In the genomic region with DNA sequence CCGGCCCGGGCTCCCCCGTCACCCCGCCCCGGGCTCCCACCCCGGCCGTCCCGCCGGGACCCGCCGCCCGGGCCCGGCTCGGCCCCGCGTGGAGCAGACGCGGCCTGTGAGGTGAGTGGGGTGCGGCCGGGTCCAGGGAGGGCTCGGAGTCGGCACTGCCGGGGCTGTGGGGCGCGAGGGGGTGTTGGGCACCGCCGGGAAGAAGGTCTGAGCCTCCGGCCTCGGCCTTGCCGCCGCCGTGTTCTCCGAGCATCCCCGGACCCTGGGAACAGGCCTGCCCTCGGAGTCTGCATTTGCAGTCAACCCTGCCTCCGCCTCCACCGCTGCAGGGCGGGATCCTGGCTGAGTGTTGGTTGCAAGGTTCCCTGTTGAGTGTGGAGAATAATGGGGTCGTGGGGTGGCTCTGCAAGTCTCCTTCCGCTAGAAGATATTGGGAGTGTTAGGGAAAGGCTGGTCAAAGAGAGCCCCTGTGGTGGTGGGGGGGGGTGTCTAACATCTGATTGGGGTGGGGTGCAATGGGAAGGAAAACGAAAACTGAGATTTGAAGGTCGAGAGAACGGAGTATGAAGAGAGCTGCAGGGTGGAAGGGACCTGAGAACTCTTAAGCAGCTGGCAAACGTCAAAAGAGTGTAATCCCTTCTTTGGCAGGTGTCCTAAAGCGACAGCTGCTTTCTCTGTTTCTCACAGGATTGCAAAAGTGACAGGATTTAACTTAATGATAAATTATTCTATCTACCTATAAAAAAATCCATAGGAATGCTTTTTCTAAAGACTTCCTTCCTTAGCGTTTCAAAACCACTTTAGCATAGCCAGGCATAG, we compare ENCODE assay signal across 8 mouse cellular contexts. TPM values are rescaled to one million over a fixed set of nuclear protein-coding genes. Genes with fewer than 3 reads are reported as not detected.
DNase-seq lines count a peak whose midpoint lies in the region; ATAC-seq and TF ChIP-seq lines count a peak whose summit lies in the region.

No protein-coding gene starts in this region.

- peak overlapping the region; percentile 95 for H3K9ac ChIP-seq in embryonic facial prominence, embryonic 11.5 days (replicated peaks; ENCODE audit: low read length)
- peak overlapping the region; percentile 80 for H3K9ac ChIP-seq in midbrain, embryonic 14.5 days (replicated peaks; ENCODE audit: low read length)

- H3K4me1 ChIP-seq in embryonic facial prominence, embryonic 11.5 days (ENCODE audit: control insufficient read depth, insufficient read depth, low read length) = no peaks in the 10 kb centered on the region; the same call in 1 of the 2 replicates
- peaks cover 12% of the 10 kb centered on the region for H3K4me1 ChIP-seq in midbrain, embryonic 14.5 days (ENCODE audit: control insufficient read depth, insufficient read depth, low read length)

- peaks cover 9% of the 10 kb centered on the region for H3K36me3 ChIP-seq in embryonic facial prominence, embryonic 11.5 days (replicated peaks; ENCODE audit: control insufficient read depth, insufficient read depth, low read depth, low read length)
- peaks cover 6% of the 10 kb centered on the region for H3K36me3 ChIP-seq in midbrain, embryonic 14.5 days (ENCODE audit: control insufficient read depth, insufficient read depth, low read length)

- no peak for TF ChIP-seq CTCF in gastrocnemius, adult 2 months (IDR thresholded peaks at IDR 0.05)

- no peaks in the 10 kb centered on the region for H3K27me3 ChIP-seq in embryonic facial prominence, embryonic 11.5 days (ENCODE audit: control insufficient read depth, insufficient read depth, low read length)
- no peaks in the 10 kb centered on the region for H3K27me3 ChIP-seq in midbrain, embryonic 14.5 days (ENCODE audit: control insufficient read depth, insufficient read depth, low read length)

- WGBS in embryonic facial prominence, embryonic 11.5 days = 2% methylated on average over 33 of the region's 46 CpGs
- WGBS in midbrain, embryonic 14.5 days = under 1% methylated on average over 46 of the region's 46 CpGs

- peak overlapping the region; percentile 79 for H3K4me2 ChIP-seq in embryonic facial prominence, embryonic 11.5 days (ENCODE audit: low read depth, low read length)
- peak overlapping the region; percentile 99 for H3K4me2 ChIP-seq in midbrain, embryonic 14.5 days (ENCODE audit: low read length)

- H3K4me3 ChIP-seq in gastrocnemius, adult 2 months = peak overlapping the region; percentile 95
- H3K4me3 ChIP-seq in embryonic facial prominence, embryonic 11.5 days (ENCODE audit: low read depth, low read length) = peak overlapping the region; percentile 95
- H3K4me3 ChIP-seq in midbrain, embryonic 14.5 days (replicated peaks; ENCODE audit: low read depth, low read length) = peak overlapping the region; percentile 74

- ATAC-seq in embryonic facial prominence, embryonic 11.5 days (replicated peaks; ENCODE audit: insufficient number of reproducible peaks, low FRiP score, low TSS enrichment, low read depth) = peak; percentile 60
- ATAC-seq in midbrain, embryonic 14.5 days (ENCODE audit: low FRiP score, low TSS enrichment) = peak; percentile 15

- peak overlapping the region; percentile 92 for H3K27ac ChIP-seq in gastrocnemius, adult 2 months
- H3K27ac ChIP-seq in embryonic facial prominence, embryonic 11.5 days (replicated peaks; ENCODE audit: low read depth, low read length) = peak overlapping the region; percentile 96
- H3K27ac ChIP-seq in midbrain, embryonic 14.5 days (replicated peaks; ENCODE audit: low read depth, low read length) = peak overlapping the region; percentile 89

- no peak for DNase-seq in gastrocnemius, adult 2 months
- no peak for DNase-seq in gastrocnemius, postnatal 36 days
- DNase-seq in A20 (ENCODE audit: low read depth, low spot score) = peak; percentile 63
- DNase-seq in embryonic facial prominence, embryonic 11.5 days (ENCODE audit: low spot score) = peak; percentile 58
- peak; percentile 47 for DNase-seq in induced T-regulatory cell, adult 2 months (ENCODE audit: low read depth)
- DNase-seq in midbrain, embryonic 14.5 days = no peak
- DNase-seq in left cerebral cortex, adult 8-10 months (ENCODE audit: low spot score in 2 of 2) = no peak
- DNase-seq in left cerebral cortex, postnatal 14 days (ENCODE audit: low spot score in 2 of 2) = no peak

- no peaks in the 10 kb centered on the region for H3K9me3 ChIP-seq in embryonic facial prominence, embryonic 11.5 days (replicated peaks; ENCODE audit: control insufficient read depth, low read length)
- no peaks in the 10 kb centered on the region for H3K9me3 ChIP-seq in midbrain, embryonic 14.5 days (ENCODE audit: control insufficient read depth, low read length)

- intact Hi-C loops in gastrocnemius, adult 2 months (cut with DNase I) = no loop called here
- intact Hi-C loops in gastrocnemius, postnatal 36 days (cut with DNase I) = no loop called here
- intact Hi-C loops in left cerebral cortex, postnatal 14 days (cut with DNase I) = loop anchor here (5.0 kb wide), 2 partner anchors 49 to 114 kb away; no protein-coding TSS in a partner anchor

RNA-seq across cellular contexts. Expression of gene Foxm1, which starts 0.4 kb away (rescaled TPM):
- under 1 TPM; 0.10 to 0.22 TPM for total RNA-seq in gastrocnemius, adult 2 months (2021)
- total RNA-seq in gastrocnemius, postnatal 36 days (2021) = 1 to 10 TPM in 1 of 2 experiments, under 1 TPM in 1; 0.62 to 1.0 TPM
- polyA plus RNA-seq in embryonic facial prominence, embryonic 11.5 days (2014; fragmentation: Nextera tagmentation; extraction: Ambion mirVana) = 40.7 and 43.4 TPM in 2 replicates
- polyA plus RNA-seq in midbrain, embryonic 14.5 days (2014; fragmentation: Nextera tagmentation; extraction: Ambion mirVana) = 5.5 and 9.8 TPM in 2 replicates
- 1 to 10 TPM in 3 of 4 experiments, under 1 TPM in 1; 0.81 to 1.8 (median 1.7) TPM for total RNA-seq in left cerebral cortex, adult 8-10 months (2022)
- total RNA-seq in left cerebral cortex, postnatal 14 days (2021) = 1 to 10 TPM; 2.0 to 2.1 TPM

RNA-seq across cellular contexts. Expression of gene Rhno1, which starts 0.5 kb away (rescaled TPM):
- total RNA-seq in gastrocnemius, adult 2 months (2021) = 1 to 10 TPM; 5.0 to 6.0 TPM
- 1 to 10 TPM; 5.2 to 6.6 TPM for total RNA-seq in gastrocnemius, postnatal 36 days (2021)
- 172 and 174 TPM in 2 replicates for polyA plus RNA-seq in embryonic facial prominence, embryonic 11.5 days (2014; fragmentation: Nextera tagmentation; extraction: Ambion mirVana)
- 93.8 and 101 TPM in 2 replicates for polyA plus RNA-seq in midbrain, embryonic 14.5 days (2014; fragmentation: Nextera tagmentation; extraction: Ambion mirVana)
- total RNA-seq in left cerebral cortex, adult 8-10 months (2022) = 10 to 100 TPM; 17.3 to 20.1 (median 18.8) TPM
- total RNA-seq in left cerebral cortex, postnatal 14 days (2021) = 10 to 100 TPM; 16.3 to 18.2 TPM

RNA-seq across cellular contexts. Expression of gene Tulp3, which starts 7.6 kb away (rescaled TPM):
- total RNA-seq in gastrocnemius, adult 2 months (2021) = 1 to 10 TPM; 5.9 to 6.6 TPM
- total RNA-seq in gastrocnemius, postnatal 36 days (2021) = 1 to 10 TPM; 5.8 to 6.6 TPM
- 16.6 and 18.2 TPM in 2 replicates for polyA plus RNA-seq in embryonic facial prominence, embryonic 11.5 days (2014; fragmentation: Nextera tagmentation; extraction: Ambion mirVana)
- 11.5 and 13.8 TPM in 2 replicates for polyA plus RNA-seq in midbrain, embryonic 14.5 days (2014; fragmentation: Nextera tagmentation; extraction: Ambion mirVana)
- 10 to 100 TPM; 16.6 to 22.1 (median 20.2) TPM for total RNA-seq in left cerebral cortex, adult 8-10 months (2022)
- total RNA-seq in left cerebral cortex, postnatal 14 days (2021) = 10 to 100 TPM; 17.6 to 18.4 TPM

RNA-seq across cellular contexts. Expression of gene Tex52, which starts 12.0 kb away (rescaled TPM):
- not detected for total RNA-seq in gastrocnemius, adult 2 months (2021)
- total RNA-seq in gastrocnemius, postnatal 36 days (2021) = not detected
- 0.31 and 0.36 TPM in 2 replicates for polyA plus RNA-seq in embryonic facial prominence, embryonic 11.5 days (2014; fragmentation: Nextera tagmentation; extraction: Ambion mirVana)
- 0.59 and 1.0 TPM in 2 replicates for polyA plus RNA-seq in midbrain, embryonic 14.5 days (2014; fragmentation: Nextera tagmentation; extraction: Ambion mirVana)
- 1 to 10 TPM; 1.6 to 2.3 (median 1.9) TPM for total RNA-seq in left cerebral cortex, adult 8-10 months (2022)
- under 1 TPM in 1 of 2 experiments, not detected in 1; 0.63 TPM for total RNA-seq in left cerebral cortex, postnatal 14 days (2021)

RNA-seq across cellular contexts. Expression of gene Gm44596, which starts 12.1 kb away (rescaled TPM):
- not detected for total RNA-seq in gastrocnemius, adult 2 months (2021)
- total RNA-seq in gastrocnemius, postnatal 36 days (2021) = not detected
- polyA plus RNA-seq in embryonic facial prominence, embryonic 11.5 days (2014; fragmentation: Nextera tagmentation; extraction: Ambion mirVana) = not detected in 2 replicates
- not detected in 2 replicates for polyA plus RNA-seq in midbrain, embryonic 14.5 days (2014; fragmentation: Nextera tagmentation; extraction: Ambion mirVana)
- not detected for total RNA-seq in left cerebral cortex, adult 8-10 months (2022)
- not detected for total RNA-seq in left cerebral cortex, postnatal 14 days (2021)

Comparison
In these comparisons a context has a peak if more than half of its experiments do, and no peak if none do; other contexts are left out.
1. DNase-seq: peak in A20 (single experiment), embryonic facial prominence, embryonic 11.5 days (single experiment) and induced T-regulatory cell, adult 2 months (single experiment); none in gastrocnemius, adult 2 months (single experiment), gastrocnemius, postnatal 36 days (0 of 2), midbrain, embryonic 14.5 days (single experiment), left cerebral cortex, adult 8-10 months (0 of 2) and left cerebral cortex, postnatal 14 days (0 of 2).
2. Peak in every context shown above with its lines, with median percentiles within 50 percentile points of each other: H3K27ac ChIP-seq and H3K4me3 ChIP-seq.